Mouse (Mus musculus) MN1 (cell line): ENCODE data around the gene Bglap.
"Not testable (repeated sequence)": the region's sequence is repeated elsewhere in the genome, so short reads cannot be mapped to it uniquely, and the experiment has no call there.

Source experiments
- DNase-seq: peaks from one replicate; pipeline ENCODE4 v3.0.0-alpha.2; 2016; ENCODE audit warnings: low spot score

Gene Bglap

GRCm38 (mm10) chr3:88393776-88394375, 9.6 kb upstream of the Bglap start:
- no peak for DNase-seq

- DNase-seq = not testable (repeated sequence)
Measured at GRCm38 (mm10) chr3:88382383-88382782, 1.9 kb downstream of the Bglap start.

- DNase-seq = peak; percentile 71
Measured at GRCm38 (mm10) chr3:88381389-88382315, 2.6 kb downstream of the Bglap start.

GRCm38 (mm10) chr3:88378599-88378998, 5.7 kb downstream of the Bglap start, which contains the start of gene Bglap2:
Bglap2 (minus strand) TSS chr3:88378699.
- not testable (repeated sequence) for DNase-seq

- DNase-seq = not testable (repeated sequence)
Measured at GRCm38 (mm10) chr3:88376644-88377043, 7.6 kb downstream of the Bglap start.

GRCm38 (mm10) chr3:88375750-88376626, 8.3 kb downstream of the Bglap start:
- peak; percentile 57 for DNase-seq

GRCm38 (mm10) chr3:88372643-88373042, 11.6 kb downstream of the Bglap start, which contains the start of gene Bglap3:
Bglap3 (minus strand) TSS chr3:88372743.
- not testable (repeated sequence) for DNase-seq

GRCm38 (mm10) chr3:88368511-88368910, 15.8 kb downstream of the Bglap start:
- not testable (repeated sequence) for DNase-seq

- not testable (repeated sequence) for DNase-seq
Measured at GRCm38 (mm10) chr3:88367517-88367916, 16.7 kb downstream of the Bglap start.

- not testable (repeated sequence) for DNase-seq
Measured at GRCm38 (mm10) chr3:88366830-88367428, 17.3 kb downstream of the Bglap start.

- DNase-seq = no peak
Measured at GRCm38 (mm10) chr3:88365705-88366361, 18.4 kb downstream of the Bglap start.

- no peak for DNase-seq
Measured at GRCm38 (mm10) chr3:88364337-88364736, 19.9 kb downstream of the Bglap start, which contains the start of gene Paqr6. Paqr6 (plus strand) TSS chr3:88364584.

GRCm38 (mm10) chr3:88363700-88364099, 20.6 kb downstream of the Bglap start:
- DNase-seq = no peak

- no peak for DNase-seq
Measured at GRCm38 (mm10) chr3:88361612-88362313, 22.5 kb downstream of the Bglap start.

GRCm38 (mm10) chr3:88361096-88361495, 23.2 kb downstream of the Bglap start:
- DNase-seq = no peak

GRCm38 (mm10) chr3:88359989-88360388, 24.3 kb downstream of the Bglap start:
- peak; percentile 82 for DNase-seq

- DNase-seq = peak; percentile 53
Measured at GRCm38 (mm10) chr3:88359584-88359983, 24.7 kb downstream of the Bglap start.

GRCm38 (mm10) chr3:88354396-88355165, 29.7 kb downstream of the Bglap start:
- DNase-seq = peak; percentile 59

GRCm38 (mm10) chr3:88352907-88353306, 31.4 kb downstream of the Bglap start:
- DNase-seq = no peak
